Mouse (Mus musculus): ENCODE results near the gene Lingo4.

Lingo4 gene

GRCm38 (mm10) chr3:94388047-94388446 is 10.3 kb upstream of the Lingo4 start:
- DNase-seq, result no peak

DNA sequence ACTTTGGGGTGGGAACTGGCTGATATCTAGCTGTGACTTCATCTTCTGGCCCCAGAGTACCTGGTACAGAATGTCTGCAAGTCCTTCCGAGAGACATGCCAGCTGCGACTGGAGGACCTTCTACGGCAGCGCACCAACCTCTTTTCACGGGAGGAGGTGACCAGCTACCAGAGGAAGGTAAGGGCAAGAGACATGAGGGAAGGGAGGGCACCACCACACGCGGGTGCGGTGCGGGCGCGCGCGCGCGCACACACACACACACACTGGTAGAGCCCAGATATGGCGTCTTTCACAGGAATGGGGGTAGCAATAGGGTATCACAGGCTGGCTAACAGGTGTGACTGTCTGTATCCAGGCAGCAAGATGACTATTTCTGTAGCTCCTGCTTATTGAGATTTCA is 8.9 kb upstream of the Lingo4 start:
- no peak for DNase-seq

DNA sequence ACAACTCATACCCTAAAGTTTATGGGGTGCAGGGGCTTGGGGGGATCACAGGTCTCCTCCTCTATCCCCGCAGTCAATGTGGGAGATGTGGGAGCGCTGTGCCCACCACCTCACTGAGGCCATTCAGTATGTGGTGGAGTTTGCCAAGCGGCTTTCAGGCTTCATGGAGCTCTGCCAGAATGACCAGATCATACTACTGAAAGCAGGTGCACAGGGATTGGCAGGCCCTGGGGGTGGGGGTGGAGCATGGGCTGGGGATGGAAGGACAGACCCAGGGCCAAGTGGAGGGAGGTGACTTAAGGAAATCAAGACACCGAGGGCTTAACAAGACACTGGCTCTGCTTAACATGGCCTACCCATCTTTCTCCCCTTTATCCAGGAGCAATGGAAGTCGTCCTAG is 7.3 kb upstream of the Lingo4 start:
- no peak for DNase-seq

GRCm38 (mm10) chr3:94392128-94392527 is 6.2 kb upstream of the Lingo4 start:
- DNase-seq, result no peak

- no peak for DNase-seq
Measured at GRCm38 (mm10) chr3:94393049-94393448, 5.3 kb upstream of the Lingo4 start.

GRCm38 (mm10) chr3:94396336-94396735 is 2.0 kb upstream of the Lingo4 start:
- DNase-seq, result no peak

DNA sequence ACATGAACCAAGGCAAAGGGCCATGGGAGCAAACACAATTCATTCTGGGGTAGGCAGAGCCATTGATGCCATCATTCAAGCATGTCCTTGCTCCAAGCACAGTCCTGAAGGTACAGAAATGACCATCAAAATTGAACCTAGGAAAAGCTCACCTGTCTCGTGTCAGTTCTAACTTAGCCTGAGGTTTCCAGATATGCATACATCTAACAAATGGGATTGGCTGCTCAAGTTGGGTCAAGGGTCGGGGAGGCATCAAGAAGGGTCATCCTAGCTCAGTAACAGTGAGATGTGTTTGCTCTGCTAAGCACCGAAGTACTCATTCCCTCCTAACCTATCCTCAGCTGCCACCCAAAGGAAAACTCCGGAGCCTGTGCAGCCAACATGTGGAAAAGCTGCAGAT is 1.5 kb upstream of the Lingo4 start:
- no peak for DNase-seq

GRCm38 (mm10) chr3:94398943-94399481 is 695 bp downstream of the Lingo4 start:
- no peak for DNase-seq

DNA sequence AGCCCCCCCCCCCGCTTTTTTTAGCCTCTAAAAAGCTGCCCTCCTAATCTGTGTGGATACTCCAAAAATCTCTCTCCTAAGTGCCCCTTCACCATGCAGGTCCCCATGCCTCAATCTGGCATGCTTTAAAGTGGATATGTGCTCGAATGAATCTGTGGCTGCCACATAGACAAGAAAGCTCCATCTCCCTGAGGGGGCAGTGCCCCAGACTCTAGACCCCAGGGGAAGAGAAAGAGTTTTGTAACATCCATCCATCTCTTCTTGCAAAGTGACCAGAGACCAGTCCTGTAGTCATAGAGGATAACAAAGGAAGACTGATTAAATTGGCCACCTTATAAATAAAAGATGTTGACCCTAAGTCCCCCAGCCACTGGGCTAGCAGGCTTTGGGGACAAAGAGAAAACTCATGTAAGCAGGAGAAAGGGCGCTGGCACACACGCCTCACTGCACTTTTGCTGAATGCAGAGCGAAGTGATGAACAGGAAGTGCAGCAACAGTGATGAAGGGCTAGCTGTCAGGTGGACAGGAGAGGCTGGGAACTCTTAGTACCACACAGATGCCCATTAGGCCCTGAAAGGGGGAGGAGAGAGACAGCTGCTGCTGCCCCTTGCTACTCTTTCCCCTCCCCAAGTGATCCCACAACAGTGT is 1.5 kb downstream of the Lingo4 start:
- no peak for DNase-seq

GRCm38 (mm10) chr3:94402451-94402850 is 4.1 kb downstream of the Lingo4 start:
- DNase-seq, result no peak

DNA sequence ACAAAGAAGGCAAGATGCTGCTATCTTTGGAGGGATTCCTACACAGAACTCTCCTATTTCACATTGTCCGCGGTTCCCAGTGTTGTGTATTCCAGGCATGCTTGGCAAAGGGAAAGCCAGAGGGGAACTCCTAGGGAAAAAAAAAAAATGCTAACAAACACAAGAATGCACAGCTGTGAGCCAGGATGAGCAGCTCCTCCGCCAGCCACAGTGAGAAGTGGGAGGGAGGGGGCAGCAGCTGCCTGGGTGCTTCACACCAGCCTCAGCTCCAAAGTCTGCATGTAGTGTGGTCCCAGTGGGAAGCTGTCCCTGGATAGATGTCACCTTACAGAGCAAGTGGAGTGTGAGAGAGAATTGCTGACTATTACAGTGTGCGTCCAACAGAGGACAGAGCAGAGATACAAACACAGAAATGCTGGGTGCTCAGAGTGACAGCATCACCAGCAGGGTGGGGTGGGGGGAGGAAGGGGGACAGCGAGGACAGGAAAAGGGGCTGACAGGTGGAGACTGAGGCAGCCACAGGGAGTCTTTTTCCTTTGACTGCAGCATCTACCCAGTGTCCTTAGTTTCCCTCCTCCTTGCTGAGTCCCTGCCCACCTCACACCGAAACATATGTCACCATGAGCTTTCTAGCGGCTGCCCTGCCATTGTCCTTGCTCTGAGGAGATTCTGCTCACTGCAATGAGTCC is 6.2 kb downstream of the Lingo4 start:
- no peak for DNase-seq

DNA sequence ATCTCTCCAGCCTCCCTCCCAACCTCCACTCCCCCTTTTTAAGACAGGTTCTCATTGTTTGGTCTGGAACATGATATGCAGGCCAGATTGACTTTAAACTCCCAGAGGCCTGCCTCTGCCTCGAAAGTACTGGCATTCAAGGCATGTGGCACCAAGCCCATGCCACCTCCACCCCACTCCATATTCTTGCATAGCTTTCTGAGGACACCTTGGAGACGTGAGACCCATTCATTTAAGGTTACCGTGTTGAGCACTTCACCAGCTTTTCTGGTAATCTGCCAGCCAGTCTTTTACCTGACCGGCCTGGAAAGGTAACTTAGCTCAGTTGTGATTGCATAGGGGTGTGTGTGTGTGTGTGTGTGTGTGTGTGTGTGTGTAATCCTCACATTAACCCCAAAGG is 7.2 kb downstream of the Lingo4 start:
- peak; percentile 70 to 84 for DNase-seq

GRCm38 (mm10) chr3:94412530-94412929 is 14.2 kb downstream of the Lingo4 start:
- DNase-seq, result no peak

GRCm38 (mm10) chr3:94413031-94413679 is 14.8 kb downstream of the Lingo4 start, which contains the start of gene Tdrkh:
Gene Tdrkh (plus strand): TSS chr3:94413273.
- peak; percentile 96 for DNase-seq

- DNase-seq, result no peak
Measured at GRCm38 (mm10) chr3:94430980-94431379, 32.7 kb downstream of the Lingo4 start.

DNA sequence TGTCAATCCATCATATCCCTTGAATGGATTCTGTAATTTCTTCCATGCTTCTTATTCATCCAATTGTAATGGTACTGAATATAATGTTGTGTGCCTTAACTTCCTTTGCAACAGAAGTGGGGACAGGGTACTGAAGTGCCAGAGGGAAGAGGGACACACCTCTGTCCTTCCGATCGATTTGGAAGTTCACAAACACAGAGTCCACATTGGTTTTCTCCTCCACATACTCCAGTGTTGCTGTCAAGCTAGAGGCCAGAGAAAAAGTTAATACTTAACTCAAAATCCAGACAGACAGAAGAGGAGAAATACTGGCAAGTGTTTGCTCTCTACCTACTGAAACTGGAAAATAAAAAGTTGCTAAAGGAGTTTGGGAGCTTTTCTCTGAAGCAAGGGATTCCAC is 36.0 kb downstream of the Lingo4 start:
- no peak for DNase-seq

DNA sequence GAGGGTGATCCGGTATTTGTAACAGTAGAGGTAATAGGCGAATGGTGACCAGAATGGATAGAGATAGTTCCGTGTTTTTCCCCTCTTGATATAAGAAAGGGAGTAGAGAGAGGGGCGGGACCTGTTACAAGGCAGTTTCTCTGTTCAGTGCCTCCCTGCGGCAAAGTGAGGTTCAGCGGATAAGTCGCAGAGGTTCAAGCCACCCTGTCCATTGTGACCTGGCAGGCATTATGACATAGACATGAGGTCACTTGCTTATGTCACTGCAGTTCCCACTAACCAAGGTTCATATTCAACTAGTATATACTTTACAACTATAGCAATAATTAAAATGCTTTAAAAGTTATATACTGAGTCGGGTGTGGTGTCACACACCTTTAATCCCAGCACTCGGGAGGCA is 38.1 kb downstream of the Lingo4 start:
- DNase-seq, result no peak

- DNase-seq, result no peak
Measured at GRCm38 (mm10) chr3:94441182-94441581, 42.9 kb downstream of the Lingo4 start.

DNA sequence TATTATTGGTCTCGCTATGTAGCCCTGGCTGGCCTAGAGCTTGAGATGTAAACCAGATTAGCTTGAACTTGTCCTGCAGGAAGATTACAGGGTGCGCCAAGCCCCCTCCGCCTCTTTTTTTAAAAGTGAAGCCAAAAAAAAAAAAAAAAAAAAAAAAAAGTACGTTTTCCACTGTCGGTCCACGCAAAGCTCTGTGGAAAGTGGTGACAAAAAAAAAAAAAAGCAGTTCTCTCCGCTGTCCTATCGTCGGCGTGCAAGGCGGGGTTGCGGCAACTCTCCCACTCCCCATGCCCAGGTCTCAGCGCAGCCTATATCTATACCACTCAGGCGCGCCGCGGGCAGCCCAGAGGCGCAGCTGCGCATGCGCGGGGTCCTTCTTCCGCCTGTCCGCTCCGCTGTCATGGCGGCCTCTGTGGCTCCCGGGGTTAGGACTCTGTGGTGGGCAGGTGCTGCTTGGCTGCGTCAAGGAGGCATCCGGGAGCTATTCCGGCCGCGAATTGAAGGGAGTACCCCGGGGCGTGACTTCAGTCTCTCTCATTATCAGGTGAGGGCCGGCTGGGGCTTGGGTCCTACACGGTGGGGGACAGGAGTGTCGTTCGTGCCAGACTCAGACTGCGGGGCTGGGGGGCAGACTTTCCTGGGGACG is 44.8 kb downstream of the Lingo4 start, which contains the start of gene Mrpl9:
Gene Mrpl9 (plus strand): TSS at position 368 of the 646 bp plus-strand sequence.
- DNase-seq, result peak; percentile 91 to 93

DNA sequence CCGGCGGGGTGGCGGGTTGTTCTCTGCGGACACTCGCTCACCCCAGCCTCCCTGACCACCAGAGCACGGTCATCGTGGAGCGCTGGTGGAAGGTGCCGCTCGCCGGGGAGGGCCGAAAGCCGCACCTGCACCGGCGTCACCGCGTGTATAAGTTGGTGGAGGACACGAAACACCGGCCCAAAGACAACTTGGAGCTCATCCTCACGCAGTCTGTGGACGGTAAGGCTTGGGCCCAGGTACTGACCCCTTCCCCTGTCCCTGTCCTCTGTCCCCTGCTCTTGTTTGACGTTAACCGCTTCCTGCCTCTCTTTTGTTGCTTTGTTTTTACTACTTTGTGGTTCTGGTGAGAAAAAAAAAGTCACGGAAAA is 45.3 kb downstream of the Lingo4 start, which contains the start of gene Oaz3:
Gene Oaz3 (minus strand): TSS at position 319 of the 368 bp plus-strand sequence.
- DNase-seq, result no peak

DNA sequence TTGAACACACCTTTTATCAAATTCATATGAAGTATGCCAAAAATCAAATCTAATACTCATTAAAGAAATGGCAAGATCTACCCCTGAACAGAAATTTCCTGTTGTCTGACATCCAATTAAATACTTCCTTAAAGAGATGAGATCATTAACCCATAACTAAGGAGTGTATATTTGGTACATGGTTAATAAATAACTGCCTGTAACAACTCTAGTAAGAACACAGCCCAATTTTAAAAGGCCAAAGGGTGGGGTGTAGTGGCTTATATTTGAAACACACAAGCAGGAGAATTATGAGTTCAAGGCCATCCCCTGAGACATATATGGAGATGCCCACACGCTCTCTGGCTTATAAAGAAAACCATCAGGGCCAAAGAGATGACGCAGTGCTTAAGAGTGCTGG is 51.1 kb downstream of the Lingo4 start:
- no peak for DNase-seq

Data from lung, adult 18-20 months (tissue).